In genomic region chr10:122613281-122613680, GRCm38 (mm10) we compare ENCODE assay signal across 11 mouse cellular contexts.
"Had no signal": no experiment of that assay in that cellular context is flagged by ENCODE, and none has a peak within 500 bp of the region (broad histone marks: within the 10 kb centered on the region; RNA-seq: fewer than 3 reads in every experiment).

No protein-coding gene starts in this region.

- H3K27me3 ChIP-seq: liver, embryonic 13.5 days; lung, embryonic 15.5 days; midbrain, embryonic 13.5 days had no signal

- H3K9ac ChIP-seq: liver, embryonic 13.5 days; liver, postnatal 0 days; lung, embryonic 15.5 days; midbrain, embryonic 13.5 days had no signal

- ATAC-seq: hindbrain, embryonic 16.5 days; inflammation-experienced regulatory T-cells, adult 6 months; liver, postnatal 0 days; midbrain, embryonic 13.5 days had no signal

- DNase-seq: liver; liver, embryonic 13.5 days; liver, postnatal 0 days; right cerebral cortex, adult 18-20 months; right cerebral cortex, postnatal 25 days; thymus, postnatal 36 days had no signal

- H3K9me3 ChIP-seq: liver, embryonic 13.5 days; lung, embryonic 15.5 days; midbrain, embryonic 13.5 days had no signal

- H3K4me1 ChIP-seq: midbrain, embryonic 13.5 days had no signal

- H3K36me3 ChIP-seq: liver, embryonic 13.5 days; lung, embryonic 15.5 days; midbrain, embryonic 13.5 days had no signal

- H3K4me3 ChIP-seq: left cerebral cortex, adult 2 months; liver, embryonic 13.5 days; lung, embryonic 15.5 days; midbrain, embryonic 13.5 days had no signal

- H3K4me2 ChIP-seq: liver, embryonic 13.5 days; lung, embryonic 15.5 days; midbrain, embryonic 13.5 days had no signal

- H3K27ac ChIP-seq: left cerebral cortex, adult 2 months; liver, embryonic 13.5 days; lung, embryonic 15.5 days; midbrain, embryonic 13.5 days had no signal
